Mouse (Mus musculus) midbrain, embryonic 14.5 days (tissue): Measurements from ENCODE around the gene Cspg5. TPM values are rescaled to one million over a fixed set of nuclear protein-coding genes. Genes with fewer than 3 reads are reported as not detected.

Source experiments
- ATAC-seq: fragments of 200-750 bp; cut with Nextera tagmentation; 2 replicates; pipeline ENCODE4 v1.8.0; 2017; ENCODE audit warnings: moderate number of reproducible peaks, moderate library complexity; ENCODE audit not compliant: low FRiP score, low TSS enrichment
- DNase-seq: peaks from one replicate; pipeline ENCODE4 v3.0.0-alpha.2; 2015
- H3K27ac ChIP-seq: fragments of 300-500 bp; sonication (generic); replicated peaks from 2 replicates; pipeline ENCODE4 v1.5.1; 2014; ENCODE audit warnings: mild to moderate bottlenecking, low read depth, low read length, moderate library complexity
- H3K27me3 ChIP-seq: fragments of 300-500 bp; sonication (generic); 2 replicates; pipeline ENCODE4 v1.6.1; 2014; ENCODE audit warnings: low read length, control low read depth, mixed read lengths; ENCODE audit not compliant: control insufficient read depth, insufficient read depth
- H3K36me3 ChIP-seq: fragments of 300-500 bp; sonication (generic); 2 replicates; pipeline ENCODE4 v1.6.1; 2014; ENCODE audit warnings: low read length, control low read depth; ENCODE audit not compliant: control insufficient read depth, insufficient read depth
- H3K4me1 ChIP-seq: fragments of 300-500 bp; sonication (generic); 2 replicates; pipeline ENCODE4 v1.6.1; 2014; ENCODE audit warnings: mild to moderate bottlenecking, antibody characterized with exemption, low read length, control low read depth; ENCODE audit not compliant: control insufficient read depth, insufficient read depth
- H3K4me2 ChIP-seq: fragments of 300-500 bp; sonication (generic); 2 replicates; pipeline ENCODE4 v1.6.1; 2014; ENCODE audit warnings: mild to moderate bottlenecking, low read length, moderate library complexity
- H3K4me3 ChIP-seq: fragments of 300-500 bp; sonication (generic); replicated peaks from 2 replicates; pipeline ENCODE4 v1.5.1; 2014; ENCODE audit warnings: low read depth, low read length
- H3K9ac ChIP-seq: fragments of 300-500 bp; sonication (generic); replicated peaks from 2 replicates; pipeline ENCODE4 v1.6.1; 2014; ENCODE audit warnings: mild to moderate bottlenecking, low read length, moderate library complexity
- H3K9me3 ChIP-seq: fragments of 300-500 bp; sonication (generic); 2 replicates; pipeline ENCODE4 v1.6.1; 2016; ENCODE audit warnings: low read length, control low read depth, mixed read lengths; ENCODE audit not compliant: control insufficient read depth
- WGBS: fragments of 180-500 bp; shearing (Covaris S2); extraction: QIAGEN DNeasy Blood & Tissue Kit; methylation state at CpG from one replicate; pipeline ENCODE4 v1.1.7; 2014; 5-methylcytosine and 5-hydroxymethylcytosine counted together
- polyA plus RNA-seq: library from polyadenylated mRNA; unstranded; fragments of >200 nt; fragmentation: Nextera tagmentation; extraction: Ambion mirVana; gene quantifications from 2 replicates; pipeline ENCODE4 v1.2.1, GENCODE M21; 2014

The Cspg5 gene
- polyA plus RNA-seq, 1 experiment from 2014 or later, result 105 TPM

GRCm38 (mm10) chr9:110246321-110246640 is 2.7 kb downstream of the Cspg5 start:
- no peak for ATAC-seq
- H3K27me3 ChIP-seq, result no peaks in the 10 kb centered on the region
- WGBS, result 35% methylated on average over 13 of the region's 13 CpGs

GRCm38 (mm10) chr9:110247049-110247448 is 3.5 kb downstream of the Cspg5 start:
- DNase-seq (no peak), ATAC-seq (no peak)
- 0 out of 2 replicates have a peak overlapping the region, but pooled peaks have one; percentile 94 for H3K4me2 ChIP-seq
- H3K4me3 ChIP-seq, result no peak overlapping the region
- peaks cover 45% of the 10 kb centered on the region for H3K4me1 ChIP-seq
- H3K36me3 ChIP-seq, result peaks cover 7% of the 10 kb centered on the region; the same call in 1 of the 2 replicates
- no peaks in the 10 kb centered on the region for H3K27me3 ChIP-seq
- 91% methylated on average over 10 of the region's 10 CpGs for WGBS
- H3K27ac ChIP-seq, result no peak overlapping the region
- H3K9ac ChIP-seq, result no peak overlapping the region
- H3K9me3 ChIP-seq, result no peaks in the 10 kb centered on the region

More at GRCm38 (mm10) chr9:110246321-110246640, 2.7 kb downstream of the Cspg5 start:
- Histone ChIP-seq H3K4me1 (peaks cover 45% of the 10 kb centered on the region), H3K36me3 (peaks cover 15% of the 10 kb centered on the region), H3K27ac (peak overlapping the region; percentile 91), H3K4me2 (peak overlapping the region; percentile 94), H3K4me3 (peak overlapping the region; percentile 79), H3K9me3 (no peaks in the 10 kb centered on the region), H3K9ac (peak overlapping the region; percentile 85)
- DNase-seq, result no peak

GRCm38 (mm10) chr9:110248861-110249260 is 5.3 kb downstream of the Cspg5 start:
- H3K9me3 ChIP-seq, result no peaks in the 10 kb centered on the region
- 0 out of 2 replicates have a peak, but pooled peaks cover 4% of the 10 kb centered on the region for H3K36me3 ChIP-seq
- no peak overlapping the region for H3K4me3 ChIP-seq
- H3K27me3 ChIP-seq, result no peaks in the 10 kb centered on the region
- H3K9ac ChIP-seq, result no peak overlapping the region
- DNase-seq (no peak), ATAC-seq (no peak)
- peaks cover 45% of the 10 kb centered on the region for H3K4me1 ChIP-seq
- H3K27ac ChIP-seq, result peak overlapping the region; percentile 93
- H3K4me2 ChIP-seq, result 0 out of 2 replicates have a peak overlapping the region, but pooled peaks have one; percentile 45
- 68% methylated on average over 2 of the region's 2 CpGs for WGBS

GRCm38 (mm10) chr9:110249823-110250543 is 6.4 kb downstream of the Cspg5 start:
- Histone ChIP-seq H3K4me1 (peaks cover 45% of the 10 kb centered on the region), H3K9me3 (no peaks in the 10 kb centered on the region), H3K4me3 (0 out of 2 replicates have a peak overlapping the region, but pooled peaks have one; percentile 9), H3K27ac (peak overlapping the region; percentile 93), H3K9ac (peak overlapping the region; percentile 36; the same call in 1 of the 2 replicates), H3K36me3 (0 out of 2 replicates have a peak, but pooled peaks cover 4% of the 10 kb centered on the region), H3K4me2 (peak overlapping the region; percentile 45), H3K27me3 (no peaks in the 10 kb centered on the region)
- peak; percentile 75 for ATAC-seq
- WGBS, result 2% methylated on average over 11 of the region's 11 CpGs
- peak; percentile 93 for DNase-seq

GRCm38 (mm10) chr9:110250776-110251175 is 7.2 kb downstream of the Cspg5 start:
- 0 out of 2 replicates have a peak, but pooled peaks cover 4% of the 10 kb centered on the region for H3K36me3 ChIP-seq
- peak overlapping the region; percentile 45 for H3K4me2 ChIP-seq
- H3K27ac ChIP-seq, result peak overlapping the region; percentile 93
- H3K9ac ChIP-seq, result 0 out of 2 replicates have a peak overlapping the region, but pooled peaks have one; percentile 2
- H3K4me3 ChIP-seq, result no peak overlapping the region
- no peaks in the 10 kb centered on the region for H3K27me3 ChIP-seq
- ATAC-seq, result no peak
- no peak for DNase-seq
- WGBS, result 79% methylated on average over 14 of the region's 14 CpGs
- H3K4me1 ChIP-seq, result peaks cover 48% of the 10 kb centered on the region
- no peaks in the 10 kb centered on the region for H3K9me3 ChIP-seq

GRCm38 (mm10) chr9:110255407-110256019 is 11.9 kb downstream of the Cspg5 start:
- Histone ChIP-seq H3K4me1 (peaks cover 10% of the 10 kb centered on the region), H3K9ac (no peak overlapping the region), H3K27me3 (no peaks in the 10 kb centered on the region), H3K4me2 (no peak overlapping the region), H3K4me3 (no peak overlapping the region), H3K9me3 (no peaks in the 10 kb centered on the region), H3K36me3 (peaks cover 28% of the 10 kb centered on the region), H3K27ac (peak overlapping the region; percentile 41; the same call in 1 of the 2 replicates)
- 34% methylated on average over 15 of the region's 15 CpGs for WGBS
- ATAC-seq, result peak; percentile 24; the same call in 1 of the 2 replicates
- peak; percentile 26 for DNase-seq

GRCm38 (mm10) chr9:110258646-110259045 is 15.1 kb downstream of the Cspg5 start:
- H3K4me1 ChIP-seq, result 0 out of 2 replicates have a peak, but pooled peaks cover 3% of the 10 kb centered on the region
- H3K27me3 ChIP-seq, result no peaks in the 10 kb centered on the region
- peaks cover 52% of the 10 kb centered on the region for H3K36me3 ChIP-seq
- DNase-seq, result no peak
- 69% methylated on average over 6 of the region's 6 CpGs for WGBS
- H3K4me2 ChIP-seq, result no peak overlapping the region
- H3K4me3 ChIP-seq, result no peak overlapping the region
- H3K9ac ChIP-seq, result no peak overlapping the region
- ATAC-seq, result no peak
- H3K9me3 ChIP-seq, result no peaks in the 10 kb centered on the region
- H3K27ac ChIP-seq, result no peak overlapping the region

GRCm38 (mm10) chr9:110259118-110259517 is 15.5 kb downstream of the Cspg5 start:
- 84% methylated on average over 3 of the region's 3 CpGs for WGBS
- no peak for ATAC-seq
- H3K4me3 ChIP-seq, result no peak overlapping the region
- H3K36me3 ChIP-seq, result peaks cover 52% of the 10 kb centered on the region
- H3K9ac ChIP-seq, result no peak overlapping the region
- no peak for DNase-seq
- H3K27ac ChIP-seq, result no peak overlapping the region
- H3K4me2 ChIP-seq, result no peak overlapping the region
- H3K27me3 ChIP-seq, result no peaks in the 10 kb centered on the region
- no peaks in the 10 kb centered on the region for H3K9me3 ChIP-seq
- H3K4me1 ChIP-seq, result 0 out of 2 replicates have a peak, but pooled peaks cover 3% of the 10 kb centered on the region
